Mouse (Mus musculus) natural killer cell, adult 2 months (primary cell): ENCODE measurements around the gene Itsn2.
"Not testable (repeated sequence)": the region's sequence is repeated elsewhere in the genome, so short reads cannot be mapped to it uniquely, and the experiment has no call there.

ENCODE experiments used
- DNase-seq, 2 experiments: peaks; one replicate each; pipeline ENCODE4 v3.0.0; 2022; ENCODE audit warnings: low spot score in 2 of 2

The Itsn2 gene

GRCm38 (mm10) chr12:4592541-4593165 is at the start of gene Itsn2, which contains the start of gene Gm3625:
TSS of gene Itsn2 (plus strand) at chr12:4592638.
TSS of gene Gm3625 (minus strand) at chr12:4592927.
- DNase-seq = peak; percentile 66 to 77

GRCm38 (mm10) chr12:4544400-4544919 is 48.0 kb upstream of the Itsn2 start:
- DNase-seq = no peak

- DNase-seq = no peak
Observed at GRCm38 (mm10) chr12:4545425-4545824, 47.0 kb upstream of the Itsn2 start.

- no peak for DNase-seq
Observed at GRCm38 (mm10) chr12:4546491-4546890, 45.9 kb upstream of the Itsn2 start.

- no peak for DNase-seq
Observed at GRCm38 (mm10) chr12:4547557-4547956, 44.9 kb upstream of the Itsn2 start.

GRCm38 (mm10) chr12:4548053-4549013 is 44.1 kb upstream of the Itsn2 start:
- peak; percentile 65 to 74 for DNase-seq

GRCm38 (mm10) chr12:4553704-4554103 is 38.7 kb upstream of the Itsn2 start:
- not testable (repeated sequence) for DNase-seq

- no peak for DNase-seq
Observed at GRCm38 (mm10) chr12:4555451-4555850, 37.0 kb upstream of the Itsn2 start.

- DNase-seq = no peak
Observed at GRCm38 (mm10) chr12:4556891-4557290, 35.5 kb upstream of the Itsn2 start.

GRCm38 (mm10) chr12:4557436-4557835 is 35.0 kb upstream of the Itsn2 start:
- no peak for DNase-seq

GRCm38 (mm10) chr12:4558013-4558412 is 34.4 kb upstream of the Itsn2 start:
- no peak for DNase-seq

- DNase-seq = no peak
Observed at GRCm38 (mm10) chr12:4558475-4559279, 33.8 kb upstream of the Itsn2 start.

GRCm38 (mm10) chr12:4571864-4572263 is 20.6 kb upstream of the Itsn2 start:
- DNase-seq = peak; percentile 46 to 61

GRCm38 (mm10) chr12:4574065-4574464 is 18.4 kb upstream of the Itsn2 start:
- DNase-seq = no peak

- no peak for DNase-seq
Observed at GRCm38 (mm10) chr12:4582326-4582725, 10.1 kb upstream of the Itsn2 start.

- DNase-seq = no peak
Observed at GRCm38 (mm10) chr12:4587846-4588245, 4.6 kb upstream of the Itsn2 start.

- DNase-seq = no peak
Observed at GRCm38 (mm10) chr12:4588603-4589002, 3.8 kb upstream of the Itsn2 start.

GRCm38 (mm10) chr12:4592025-4592424 is 413 bp upstream of the Itsn2 start:
- no peak for DNase-seq

- peak; percentile 55 to 76 for DNase-seq
Observed at GRCm38 (mm10) chr12:4593166-4593929, 910 bp downstream of the Itsn2 start.

GRCm38 (mm10) chr12:4593930-4594391 is 1.5 kb downstream of the Itsn2 start:
- DNase-seq = no peak

- peak in 1 of 2 experiments; percentile 50 for DNase-seq
Observed at GRCm38 (mm10) chr12:4595055-4595454, 2.6 kb downstream of the Itsn2 start.
